Mouse (Mus musculus) erythroblast, embryonic 14.5 days (primary cell): ENCODE data around the gene Rfx3.

Experiments
- GATA1 ChIP-seq: IDR thresholded peaks from 2 replicates; pipeline ENCODE4 v1.6.1; 2012; ENCODE audit warnings: low read length, inconsistent platforms, mixed read lengths
- TAL1 ChIP-seq: IDR thresholded peaks from 3 replicates; pipeline ENCODE4 v1.6.1; 2012; ENCODE audit warnings: low read length, inconsistent platforms, mixed read lengths

DNA sequence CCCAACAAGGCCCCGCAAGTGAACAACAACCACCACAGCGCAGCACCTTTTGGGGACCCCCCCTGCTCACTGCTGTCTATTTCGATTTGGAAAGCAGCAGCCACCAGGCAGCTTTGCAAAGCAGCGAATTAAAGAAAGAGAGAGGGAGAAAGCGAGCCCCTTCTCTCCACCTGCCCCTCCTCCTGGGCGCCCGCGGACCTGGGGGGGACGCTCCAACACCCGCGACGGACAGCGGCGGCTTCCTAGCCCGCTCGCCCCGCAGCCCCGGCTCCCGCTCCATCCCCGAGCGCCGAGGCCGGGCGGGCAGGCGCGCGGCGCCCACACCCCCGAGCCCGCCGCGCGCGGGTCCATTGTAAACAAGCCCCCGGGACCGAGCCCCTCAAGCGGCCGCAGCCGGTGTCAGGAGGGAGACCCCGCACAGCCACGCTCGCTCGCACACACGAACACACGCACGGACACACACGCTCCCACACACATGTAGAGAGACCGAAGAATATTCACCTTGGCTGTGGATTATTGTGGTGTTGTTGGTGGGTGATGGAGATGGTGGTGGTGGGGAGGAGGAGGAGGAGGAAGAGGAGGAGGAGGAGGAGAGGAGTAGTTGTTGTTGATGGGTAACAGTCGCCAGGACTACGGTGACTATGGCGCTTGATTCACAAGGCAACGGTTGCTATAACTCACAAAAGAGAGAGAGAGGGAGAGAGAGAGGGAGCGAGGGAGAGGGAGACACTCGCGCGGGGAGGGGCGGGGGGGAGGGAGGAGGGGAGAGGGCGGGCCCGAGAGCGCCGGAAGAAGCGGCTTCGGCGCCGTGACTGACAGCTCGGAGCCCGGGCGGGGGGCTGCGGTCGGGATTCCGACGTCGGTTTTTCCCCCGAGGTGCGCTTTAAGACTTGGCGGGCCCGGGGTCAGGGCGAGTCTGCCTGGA, at the start of gene Rfx3:
- TF ChIP-seq TAL1 (no peak), GATA1 (no peak)
